Mouse (Mus musculus): ENCODE data around the gene Zbtb16.

Gene Zbtb16

DNA sequence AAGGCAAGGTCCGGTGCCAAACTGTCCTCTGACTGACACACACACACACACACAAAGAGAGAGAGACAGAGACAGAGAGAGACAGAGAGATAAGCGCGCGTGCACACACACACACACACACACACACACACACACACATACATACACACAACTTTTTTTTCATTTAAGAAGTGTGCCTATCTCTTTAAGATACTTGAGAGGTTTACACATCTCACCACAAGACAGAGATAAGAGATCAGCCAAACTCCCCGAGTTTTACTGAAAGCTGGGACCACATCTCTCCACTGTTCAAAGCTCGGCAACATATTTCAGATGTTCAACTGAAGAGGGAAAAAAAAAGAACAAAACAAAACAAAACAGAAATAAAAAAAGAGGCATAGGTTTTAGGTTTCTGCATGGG, 31.5 kb downstream of the Zbtb16 start:
- ATAC-seq (ENCODE audit: insufficient number of reproducible peaks, low FRiP score, low TSS enrichment): no peak

DNA sequence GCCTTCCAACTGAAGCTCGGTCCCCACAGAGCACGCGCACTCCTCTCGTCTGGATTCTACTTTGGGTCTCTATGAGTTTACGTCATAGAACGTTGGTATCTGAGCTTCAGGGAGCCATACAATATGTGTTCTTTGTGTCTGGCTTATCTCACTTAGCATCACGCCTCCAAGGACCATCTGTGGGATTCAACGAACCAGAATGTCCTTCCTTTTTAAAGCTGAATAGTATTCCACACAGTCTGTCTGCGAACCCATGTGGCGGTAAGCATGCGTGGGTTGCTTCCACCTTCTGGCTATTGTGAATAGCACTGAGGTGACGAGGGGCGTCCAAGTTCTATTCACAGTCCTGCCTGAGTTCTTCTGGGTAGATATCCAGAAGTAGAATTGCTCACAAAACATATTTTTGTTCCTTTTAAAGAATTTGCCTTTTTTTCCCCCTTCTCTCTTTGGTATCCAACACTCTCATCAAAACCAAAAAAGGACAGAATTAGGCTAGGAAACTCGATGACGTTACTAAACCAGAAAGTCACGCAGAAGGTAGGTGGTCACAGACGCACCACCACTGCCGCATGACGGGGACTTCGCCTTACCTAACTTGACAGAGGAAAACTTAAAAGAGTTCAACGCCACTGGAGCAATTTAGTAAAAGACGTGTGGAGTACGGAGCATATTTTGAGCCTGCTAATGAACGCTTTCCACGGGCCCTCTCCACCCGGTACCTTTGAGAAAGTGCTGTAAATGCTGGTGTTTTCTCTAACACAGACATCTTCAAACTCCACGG, 32.4 kb downstream of the Zbtb16 start:
- no peak for ATAC-seq (ENCODE audit: insufficient number of reproducible peaks, low FRiP score, low TSS enrichment)

DNA sequence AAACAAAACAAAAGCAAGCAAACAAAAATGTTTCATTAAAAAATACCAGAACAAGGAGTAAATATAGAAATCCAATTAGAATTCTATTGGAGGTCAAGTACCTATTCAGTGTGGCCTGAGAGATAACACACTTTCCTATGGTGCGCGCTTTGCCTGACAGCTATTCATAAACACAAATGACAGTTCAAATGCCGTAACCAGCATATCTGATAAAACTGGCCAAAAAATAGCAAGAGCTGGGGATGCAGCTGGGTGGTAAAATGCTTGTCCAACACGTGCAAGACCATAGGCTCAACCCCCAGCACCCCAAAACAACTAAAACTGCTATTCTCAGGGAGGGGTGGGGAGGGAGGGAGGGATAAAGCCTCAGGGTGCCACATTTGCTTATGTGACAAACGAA, 33.6 kb downstream of the Zbtb16 start:
- ATAC-seq (ENCODE audit: insufficient number of reproducible peaks, low FRiP score, low TSS enrichment): no peak

DNA sequence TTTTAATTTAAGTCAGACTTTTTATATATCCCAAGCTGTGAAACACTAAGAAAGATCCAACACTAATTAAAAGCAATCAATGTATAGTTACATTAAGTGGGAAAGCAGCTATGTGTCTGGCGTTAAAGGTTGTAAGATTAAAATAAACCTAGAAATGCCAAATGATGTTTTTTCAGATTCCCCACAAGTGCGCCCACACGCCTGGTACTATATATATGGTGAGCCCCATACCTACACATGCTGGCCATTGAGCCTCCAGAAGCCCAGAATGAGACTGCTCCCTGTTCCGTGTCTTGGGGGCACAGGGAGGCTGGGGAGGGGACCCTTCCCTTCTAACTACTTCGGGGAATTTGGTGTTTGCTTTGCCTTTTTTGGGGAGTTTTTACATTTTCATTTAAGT, 34.7 kb downstream of the Zbtb16 start:
- no peak for ATAC-seq (ENCODE audit: insufficient number of reproducible peaks, low FRiP score, low TSS enrichment)

DNA sequence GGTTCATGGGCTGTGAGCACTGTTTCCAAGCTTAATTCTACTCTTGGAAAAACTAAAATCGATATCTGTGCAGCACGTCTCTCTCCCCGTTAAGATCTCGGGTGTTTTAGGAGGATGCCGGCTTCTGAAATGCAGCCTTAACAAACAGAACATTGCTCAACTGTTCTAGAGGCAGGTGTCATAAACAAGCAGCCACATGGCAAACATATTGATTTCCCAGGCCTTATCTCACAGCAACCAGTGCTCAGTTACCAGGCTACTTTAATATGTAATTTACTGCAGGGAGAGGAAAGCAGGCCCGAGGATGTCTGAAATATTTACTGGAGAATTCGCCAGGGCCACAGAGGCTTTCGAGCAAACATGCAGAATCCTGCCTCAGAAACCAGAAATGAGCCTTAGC, 35.4 kb downstream of the Zbtb16 start:
- ATAC-seq (ENCODE audit: insufficient number of reproducible peaks, low FRiP score, low TSS enrichment): no peak

DNA sequence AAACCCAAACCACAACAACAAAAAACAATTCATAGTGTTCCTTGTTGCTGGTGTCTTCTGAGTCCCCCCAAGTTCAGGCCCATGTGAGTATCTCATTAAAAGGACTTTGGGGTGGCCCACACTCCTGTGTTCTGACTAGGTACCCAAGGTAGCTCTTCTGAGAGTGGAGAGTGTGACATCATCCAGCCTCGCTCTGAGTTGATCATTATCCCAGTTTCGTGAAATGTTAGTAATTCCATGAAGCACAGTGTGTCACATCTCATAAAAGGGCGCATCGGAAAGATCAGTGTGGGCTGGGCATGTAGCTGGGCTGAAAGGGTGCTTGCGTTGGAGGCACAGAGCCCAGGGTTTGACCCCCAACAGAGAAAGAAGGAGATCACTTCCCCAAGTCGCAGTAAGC, 38.0 kb downstream of the Zbtb16 start:
- ATAC-seq (ENCODE audit: insufficient number of reproducible peaks, low FRiP score, low TSS enrichment): no peak

DNA sequence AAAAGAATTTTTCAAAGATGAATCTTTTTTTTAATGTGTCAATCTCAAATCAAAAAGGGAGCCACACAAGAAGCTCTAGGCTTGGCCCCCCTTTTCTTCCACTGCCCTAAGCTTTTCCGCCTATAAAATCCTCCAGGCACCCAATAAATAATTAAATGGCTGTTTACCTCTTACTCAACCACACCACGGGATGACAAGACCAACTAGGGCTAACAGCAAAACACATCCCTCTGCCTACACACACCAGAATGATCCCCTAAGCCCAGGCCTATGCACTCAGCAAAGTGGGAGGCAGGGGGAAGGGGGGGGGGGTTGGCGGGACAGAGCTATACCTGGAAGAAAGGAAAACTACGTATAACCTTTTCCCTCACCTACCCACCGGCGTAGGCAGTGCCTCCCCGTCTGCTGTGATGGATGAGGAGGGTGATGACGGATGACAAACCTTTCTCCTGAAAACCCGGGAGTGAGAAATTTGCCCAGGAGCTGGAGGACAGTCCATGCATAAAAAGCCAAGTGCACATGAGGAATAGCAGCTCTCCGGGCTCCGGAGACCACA, 39.7 kb downstream of the Zbtb16 start:
- ATAC-seq (ENCODE audit: insufficient number of reproducible peaks, low FRiP score, low TSS enrichment): no peak

DNA sequence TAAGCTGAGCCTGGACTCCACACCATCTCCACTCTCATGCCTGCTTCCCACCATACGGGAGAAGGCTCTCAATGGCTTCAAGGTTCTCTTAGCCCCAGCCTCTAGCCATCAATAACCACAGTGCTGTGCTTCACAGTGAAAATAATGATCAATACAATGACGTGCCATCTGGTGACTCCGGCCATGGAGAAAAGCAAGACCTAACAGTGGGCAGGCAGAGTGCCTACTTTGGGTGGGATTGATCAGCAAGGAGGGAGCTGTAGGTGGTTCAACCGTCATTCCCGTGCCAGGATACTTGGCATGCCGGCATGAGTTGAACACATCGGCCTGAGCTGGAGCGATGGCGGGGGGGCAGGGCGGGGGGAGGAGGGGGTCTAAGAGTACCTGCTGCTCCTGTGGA, 40.3 kb downstream of the Zbtb16 start:
- no peak for ATAC-seq (ENCODE audit: insufficient number of reproducible peaks, low FRiP score, low TSS enrichment)

DNA sequence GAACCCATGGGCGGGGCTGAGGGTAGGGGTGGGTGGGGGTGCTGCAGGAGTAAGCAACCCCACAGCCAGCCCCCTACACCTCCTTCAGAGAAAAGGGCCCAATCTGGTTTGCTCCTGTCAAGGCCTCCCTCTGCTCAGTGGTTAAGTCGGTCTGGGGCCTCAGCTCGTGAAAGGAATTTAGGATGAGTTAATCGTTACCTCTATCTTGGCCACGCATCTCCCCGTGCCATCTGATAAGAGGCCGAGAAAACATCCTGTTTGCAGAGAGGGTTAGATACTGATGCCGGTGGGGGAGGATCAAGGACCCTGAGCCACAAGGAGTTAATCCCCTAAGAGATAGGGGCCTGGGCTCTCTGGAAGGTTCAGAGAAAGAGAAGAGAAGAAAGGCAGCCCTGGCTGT, 40.9 kb downstream of the Zbtb16 start:
- ATAC-seq (ENCODE audit: insufficient number of reproducible peaks, low FRiP score, low TSS enrichment): no peak

DNA sequence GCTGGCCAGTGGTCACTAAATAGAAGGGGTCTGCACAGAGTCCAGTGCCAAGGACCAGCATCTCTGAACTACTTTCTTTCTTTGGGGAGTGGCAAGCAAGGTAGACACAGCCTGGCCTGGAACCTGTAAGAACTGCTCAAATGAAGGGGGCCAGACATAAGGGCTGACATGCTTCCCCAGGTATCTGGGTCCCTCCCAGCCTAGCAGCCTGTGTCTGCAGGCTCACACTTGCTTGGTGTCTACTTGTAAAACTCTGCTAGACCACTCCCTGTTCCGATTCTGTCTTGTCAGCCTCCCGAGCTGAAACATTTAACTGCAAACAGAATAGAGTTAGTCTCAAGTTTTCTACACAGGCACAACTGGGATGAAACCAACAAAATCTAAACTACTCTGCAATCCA, 41.6 kb downstream of the Zbtb16 start:
- no peak for ATAC-seq (ENCODE audit: insufficient number of reproducible peaks, low FRiP score, low TSS enrichment)

DNA sequence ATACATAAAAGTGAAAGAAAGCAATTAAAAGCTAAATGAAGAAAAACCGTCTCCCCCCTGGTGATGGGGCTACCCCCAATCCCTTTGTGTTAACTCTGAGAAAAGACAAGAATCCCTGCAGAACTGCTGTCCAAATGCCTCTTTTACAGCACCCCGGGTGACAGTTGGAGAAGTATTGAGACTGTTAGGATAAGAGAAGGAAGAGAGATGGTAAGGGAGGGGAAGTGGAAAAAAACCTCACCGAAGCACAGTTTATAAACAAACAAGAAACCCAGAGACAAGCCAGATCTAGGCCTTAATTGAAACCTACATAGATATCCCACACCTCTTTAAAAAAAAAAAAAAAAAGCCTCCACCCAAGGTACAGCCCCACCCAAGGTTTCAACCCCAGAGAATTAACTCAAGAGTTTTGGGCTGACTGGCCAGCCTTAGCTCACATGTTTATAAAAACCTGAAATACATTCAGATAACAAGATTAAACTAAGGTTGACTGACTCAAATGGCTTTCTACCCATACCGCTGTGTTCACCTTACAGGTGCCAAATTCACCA, 42.3 kb downstream of the Zbtb16 start:
- ATAC-seq (ENCODE audit: insufficient number of reproducible peaks, low FRiP score, low TSS enrichment): no peak

DNA sequence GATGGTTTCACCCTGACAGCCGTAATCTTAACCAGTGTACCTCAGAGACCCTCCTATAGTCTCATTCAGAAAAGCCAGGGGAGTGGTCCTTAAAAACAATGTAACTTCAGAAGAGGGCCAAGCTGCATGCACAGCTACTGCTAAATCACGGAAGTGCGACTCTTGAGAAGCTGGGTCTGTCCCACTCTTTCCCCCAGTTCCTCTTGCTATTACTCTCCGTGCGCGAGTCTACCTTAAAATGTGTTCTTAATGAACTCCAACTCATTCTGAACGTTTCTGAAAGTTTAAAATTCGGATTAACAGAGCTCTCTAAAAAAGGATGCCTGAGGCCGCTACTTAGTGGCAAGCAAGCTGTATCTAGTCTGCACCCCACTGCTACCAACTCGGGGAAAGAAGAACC, 45.4 kb downstream of the Zbtb16 start:
- ATAC-seq (ENCODE audit: insufficient number of reproducible peaks, low FRiP score, low TSS enrichment): no peak

DNA sequence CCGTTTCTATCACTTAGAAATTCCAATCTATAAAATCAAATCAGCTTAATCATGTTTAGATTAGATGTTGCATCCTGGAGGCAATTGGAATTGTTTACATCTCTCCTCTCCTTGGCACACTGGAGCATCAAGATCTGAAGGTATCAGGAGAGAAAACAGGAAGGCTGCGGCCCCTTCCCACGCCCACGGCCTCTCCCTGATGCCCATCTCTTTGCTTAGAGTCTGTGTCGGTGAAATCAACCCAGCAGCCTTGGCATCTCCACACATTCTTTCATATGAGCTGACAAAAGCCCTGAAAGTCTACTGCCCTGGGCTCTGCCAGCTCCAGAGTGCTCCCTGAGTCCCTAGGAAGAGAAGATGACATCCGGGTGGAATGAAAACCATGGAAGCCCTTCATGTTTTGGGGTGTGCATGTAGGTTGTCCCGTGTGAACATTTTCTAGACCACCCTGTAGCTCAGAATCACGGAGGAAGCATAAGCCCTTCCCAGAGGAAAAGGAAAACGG, 48.1 kb downstream of the Zbtb16 start:
- no peak for ATAC-seq (ENCODE audit: insufficient number of reproducible peaks, low FRiP score, low TSS enrichment)

DNA sequence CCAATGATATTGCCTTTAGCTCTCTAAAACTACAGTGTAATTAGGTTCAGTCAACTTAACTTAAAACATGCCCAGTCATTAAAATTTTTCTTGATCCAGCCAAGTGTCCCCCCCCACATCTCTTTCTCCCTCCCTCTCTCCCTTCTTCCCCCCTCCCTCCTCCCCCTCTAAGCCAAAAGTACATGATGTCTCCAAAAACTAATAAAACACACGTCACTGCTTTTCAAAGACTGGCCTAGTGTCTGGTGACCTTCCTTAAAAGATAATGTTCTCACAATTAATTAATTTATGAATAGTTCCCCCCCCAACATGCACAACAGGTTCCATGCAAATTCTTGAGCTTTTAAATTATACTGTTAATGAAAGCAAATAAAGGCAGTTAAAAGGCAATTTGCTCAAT, 48.7 kb downstream of the Zbtb16 start:
- ATAC-seq (ENCODE audit: insufficient number of reproducible peaks, low FRiP score, low TSS enrichment): no peak

DNA sequence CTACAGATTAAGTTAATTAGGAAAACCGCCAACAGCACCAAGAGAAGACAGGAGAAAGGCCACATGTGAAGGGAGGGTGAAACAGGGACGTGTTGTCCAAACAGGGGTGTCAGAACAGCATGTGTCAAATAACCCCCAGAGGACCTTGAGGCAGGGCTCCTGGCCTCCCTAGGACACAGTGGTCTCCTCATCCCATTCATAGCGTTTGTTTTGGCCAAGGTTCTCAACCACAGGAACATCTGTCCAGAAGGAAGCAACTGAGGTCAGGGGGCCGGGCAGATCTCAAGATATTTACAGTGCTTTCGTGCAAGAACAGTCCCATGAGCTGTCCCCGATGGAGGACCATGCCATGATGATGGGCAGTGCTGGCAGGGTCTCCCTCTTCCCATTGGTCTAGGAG, 49.2 kb downstream of the Zbtb16 start:
- no peak for ATAC-seq (ENCODE audit: insufficient number of reproducible peaks, low FRiP score, low TSS enrichment)

DNA sequence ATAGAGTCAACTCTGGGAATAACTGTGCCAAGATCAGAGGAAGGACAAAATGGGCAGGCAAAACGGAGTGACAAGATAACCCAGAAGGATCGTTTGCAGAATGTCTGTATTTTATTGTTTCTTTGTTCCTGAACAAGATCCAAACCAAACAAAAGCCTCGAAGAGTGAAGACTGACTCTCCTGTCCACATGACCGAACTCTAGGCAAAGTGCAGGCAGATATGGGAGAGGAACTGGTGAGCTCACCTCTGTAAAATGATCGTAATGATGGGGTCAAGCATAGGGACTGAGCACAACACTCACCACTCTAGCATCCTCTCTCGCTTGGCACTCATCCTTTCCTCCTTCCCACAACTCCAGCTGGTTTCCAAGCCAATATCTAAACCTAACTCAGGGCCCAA, 51.1 kb downstream of the Zbtb16 start:
- ATAC-seq (ENCODE audit: insufficient number of reproducible peaks, low FRiP score, low TSS enrichment): no peak

DNA sequence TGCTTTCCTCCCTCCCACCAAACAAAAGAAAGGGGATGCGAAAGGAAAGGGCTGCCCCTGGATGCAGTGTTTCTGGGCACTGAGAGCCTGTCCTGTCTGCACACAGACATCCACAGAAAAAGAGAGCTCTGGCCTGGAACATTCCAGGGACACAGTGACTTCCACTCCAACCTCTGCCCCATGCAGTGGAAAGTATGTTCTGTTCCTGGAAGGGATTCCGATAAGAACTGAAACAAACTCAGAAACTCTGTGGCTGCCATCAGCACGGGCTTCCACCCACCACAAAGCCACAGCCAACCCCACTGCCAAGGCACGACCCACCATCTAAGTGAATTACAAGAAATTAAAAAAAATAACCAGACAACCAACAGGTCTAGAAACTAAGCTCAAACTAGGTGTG, 52.7 kb downstream of the Zbtb16 start:
- no peak for ATAC-seq (ENCODE audit: insufficient number of reproducible peaks, low FRiP score, low TSS enrichment)

DNA sequence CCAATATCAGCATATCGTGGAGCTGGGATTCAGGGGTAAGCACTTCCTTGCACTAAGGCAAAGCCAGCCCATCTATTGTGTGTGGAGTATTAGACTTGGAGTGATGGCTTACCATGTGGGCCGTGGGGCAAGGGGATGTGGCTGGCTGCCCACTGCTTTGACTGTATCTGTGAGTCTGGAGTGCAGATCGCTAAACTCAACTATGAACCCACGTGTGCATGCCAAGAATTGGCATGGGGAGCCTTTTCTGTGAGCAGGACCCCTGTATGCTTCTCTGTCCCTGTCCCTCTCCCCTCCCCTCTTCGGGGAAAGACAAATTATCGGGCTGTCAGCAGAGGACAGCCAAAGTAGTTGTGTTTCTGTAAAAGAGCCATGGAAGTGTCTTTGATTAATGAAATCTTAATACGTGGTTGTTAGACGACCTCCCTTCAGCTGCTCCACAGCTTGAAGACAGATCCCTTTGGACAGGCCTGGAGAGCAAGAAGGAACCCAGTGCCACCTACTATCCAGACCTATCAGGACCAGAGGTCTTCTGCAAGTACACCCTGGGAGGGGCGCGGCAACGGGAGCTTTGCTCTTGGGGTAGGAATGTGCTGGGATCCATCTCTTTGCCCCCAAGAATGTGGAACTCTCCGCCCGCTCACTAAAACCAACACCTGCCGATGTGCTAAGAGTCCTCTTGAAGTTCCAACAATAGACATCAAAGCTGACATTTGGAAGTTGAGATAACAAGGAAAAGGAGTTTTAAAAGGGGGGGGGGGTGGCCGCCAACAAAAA, 53.5 kb downstream of the Zbtb16 start:
- ATAC-seq (ENCODE audit: insufficient number of reproducible peaks, low FRiP score, low TSS enrichment): no peak

DNA sequence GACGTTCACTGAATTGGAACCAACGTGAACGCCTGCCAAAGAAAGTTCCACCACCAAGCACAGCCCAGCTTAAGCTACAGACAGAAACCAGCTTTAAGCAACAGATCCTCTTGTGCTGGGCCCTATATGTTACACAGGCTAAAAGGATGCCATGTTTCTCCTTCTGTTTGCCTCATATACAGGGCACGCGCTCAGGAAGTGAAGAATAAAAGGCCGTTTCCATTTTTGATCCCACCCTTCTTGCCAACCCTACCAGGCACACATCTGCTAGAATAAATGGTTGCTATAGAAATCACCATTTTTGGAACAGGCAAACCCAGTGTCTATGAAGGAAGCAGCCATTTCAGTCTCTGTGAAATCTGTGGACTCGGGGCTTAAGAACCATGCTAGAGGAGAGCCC, 59.8 kb downstream of the Zbtb16 start:
- no peak for ATAC-seq (ENCODE audit: insufficient number of reproducible peaks, low FRiP score, low TSS enrichment)

DNA sequence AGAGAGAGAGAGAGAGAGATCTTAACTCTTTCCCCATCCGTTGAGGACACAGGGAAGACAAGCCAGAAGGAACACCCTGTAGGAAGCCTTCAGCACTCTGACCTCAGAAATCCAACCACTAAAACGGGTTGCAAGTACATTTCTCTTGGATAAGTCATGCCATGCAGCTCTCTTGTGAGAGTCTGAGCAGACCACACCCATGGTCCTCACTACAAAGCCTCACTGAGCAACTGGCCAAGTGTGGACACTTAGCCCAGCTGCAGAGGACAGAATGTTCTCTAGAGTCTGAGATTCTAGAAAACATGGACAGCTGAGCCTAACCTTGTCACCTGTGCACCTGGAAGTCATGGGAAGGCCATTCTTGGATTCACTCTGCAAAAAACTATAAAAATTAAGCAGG, 60.5 kb downstream of the Zbtb16 start:
- no peak for ATAC-seq (ENCODE audit: insufficient number of reproducible peaks, low FRiP score, low TSS enrichment)

DNA sequence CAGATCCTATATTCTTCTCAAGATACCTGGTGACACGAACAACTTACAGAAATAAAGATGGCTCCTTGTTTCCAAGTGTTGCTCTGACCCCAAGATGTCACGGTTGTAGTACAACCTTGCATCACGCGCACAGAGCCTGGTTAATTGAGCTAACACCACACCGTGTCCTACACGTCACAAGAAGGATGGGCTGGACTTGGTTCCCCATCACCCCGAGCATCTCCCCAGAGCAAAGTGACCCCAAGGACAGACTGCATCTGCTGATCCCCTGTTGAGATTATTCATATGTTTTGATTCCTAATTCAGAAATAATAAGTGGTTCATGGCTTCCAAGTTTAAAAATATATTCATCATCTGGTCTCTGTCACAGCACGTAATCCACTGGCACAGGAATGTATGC, 62.3 kb downstream of the Zbtb16 start:
- ATAC-seq (ENCODE audit: insufficient number of reproducible peaks, low FRiP score, low TSS enrichment): no peak
